Mouse (Mus musculus): ENCODE results near the gene Myrip. TPM values are rescaled to one million over a fixed set of nuclear protein-coding genes. Genes with fewer than 3 reads are reported as not detected.

Myrip gene
- polyA plus RNA-seq, 1 experiment from 2014 or later: 0.34 TPM

- 91% methylated on average over 12 of the region's 12 CpGs for WGBS
- Histone ChIP-seq H3K9ac (ENCODE audit: low read depth, low read length) (no peak overlapping the region), H3K4me1 (replicated peaks; ENCODE audit: insufficient read depth, low read length) (no peaks in the 10 kb centered on the region), H3K36me3 (ENCODE audit: insufficient read depth, low read length) (no peaks in the 10 kb centered on the region), H3K9me3 (replicated peaks; ENCODE audit: low read length) (no peaks in the 10 kb centered on the region), H3K27me3 (ENCODE audit: insufficient read depth, low read length) (no peaks in the 10 kb centered on the region), H3K4me3 (replicated peaks; ENCODE audit: low read depth, low read length) (no peak overlapping the region), H3K27ac (no peak overlapping the region), H3K4me2 (ENCODE audit: low read length) (no peak overlapping the region)
- ATAC-seq (replicated peaks; ENCODE audit: low FRiP score, low read depth) (no peak), DNase-seq (ENCODE audit: low spot score) (no peak)
- TF ChIP-seq CTCF (IDR thresholded peaks at IDR 0.05; ENCODE audit: low read depth): no peak
These were observed 53.4 kb downstream of the Myrip start for GRCm38 (mm10) chr9:120354550-120355345.

DNA sequence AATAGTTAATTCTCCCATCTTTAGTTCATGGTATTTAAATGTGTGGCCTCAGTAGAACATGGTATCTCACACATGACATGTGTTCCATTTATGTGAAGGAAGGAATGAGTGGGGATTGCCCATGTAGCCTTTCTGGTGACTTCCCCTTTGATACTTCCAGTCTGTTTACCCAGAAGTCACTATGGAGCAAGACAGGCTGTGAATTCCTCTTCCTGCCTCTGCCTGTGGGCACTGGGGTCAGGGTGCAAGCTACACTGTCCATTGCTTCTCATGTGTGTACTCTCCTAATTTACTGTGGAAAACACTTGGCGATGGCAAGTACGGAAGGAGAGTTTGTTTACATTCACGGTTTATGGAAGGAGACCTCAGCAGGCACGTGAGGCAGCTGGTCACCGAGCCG lies 55.2 kb downstream of the Myrip start:
- Histone ChIP-seq H3K4me3 (replicated peaks; ENCODE audit: low read depth, low read length) (no peak overlapping the region), H3K27me3 (ENCODE audit: insufficient read depth, low read length) (no peaks in the 10 kb centered on the region), H3K27ac (no peak overlapping the region), H3K9me3 (replicated peaks; ENCODE audit: low read length) (no peaks in the 10 kb centered on the region), H3K4me1 (replicated peaks; ENCODE audit: insufficient read depth, low read length) (no peaks in the 10 kb centered on the region), H3K4me2 (ENCODE audit: low read length) (no peak overlapping the region), H3K9ac (ENCODE audit: low read depth, low read length) (no peak overlapping the region), H3K36me3 (ENCODE audit: insufficient read depth, low read length) (no peaks in the 10 kb centered on the region)
- ATAC-seq (replicated peaks; ENCODE audit: low FRiP score, low read depth) (no peak), DNase-seq (ENCODE audit: low spot score) (no peak)
- no peak for TF ChIP-seq CTCF (IDR thresholded peaks at IDR 0.05; ENCODE audit: low read depth)
- WGBS: 51% methylated on average over 6 of the region's 6 CpGs

GRCm38 (mm10) chr9:120358060-120358459 lies 56.7 kb downstream of the Myrip start:
- Histone ChIP-seq H3K4me3 (replicated peaks; ENCODE audit: low read depth, low read length) (no peak overlapping the region), H3K9ac (ENCODE audit: low read depth, low read length) (no peak overlapping the region), H3K4me2 (ENCODE audit: low read length) (no peak overlapping the region), H3K4me1 (replicated peaks; ENCODE audit: insufficient read depth, low read length) (no peaks in the 10 kb centered on the region), H3K27me3 (ENCODE audit: insufficient read depth, low read length) (no peaks in the 10 kb centered on the region), H3K27ac (no peak overlapping the region), H3K36me3 (ENCODE audit: insufficient read depth, low read length) (no peaks in the 10 kb centered on the region), H3K9me3 (replicated peaks; ENCODE audit: low read length) (no peaks in the 10 kb centered on the region)
- 76% methylated on average over 6 of the region's 6 CpGs for WGBS
- ATAC-seq (replicated peaks; ENCODE audit: low FRiP score, low read depth) (no peak), DNase-seq (ENCODE audit: low spot score) (no peak)
- TF ChIP-seq CTCF (IDR thresholded peaks at IDR 0.05; ENCODE audit: low read depth): no peak

DNA sequence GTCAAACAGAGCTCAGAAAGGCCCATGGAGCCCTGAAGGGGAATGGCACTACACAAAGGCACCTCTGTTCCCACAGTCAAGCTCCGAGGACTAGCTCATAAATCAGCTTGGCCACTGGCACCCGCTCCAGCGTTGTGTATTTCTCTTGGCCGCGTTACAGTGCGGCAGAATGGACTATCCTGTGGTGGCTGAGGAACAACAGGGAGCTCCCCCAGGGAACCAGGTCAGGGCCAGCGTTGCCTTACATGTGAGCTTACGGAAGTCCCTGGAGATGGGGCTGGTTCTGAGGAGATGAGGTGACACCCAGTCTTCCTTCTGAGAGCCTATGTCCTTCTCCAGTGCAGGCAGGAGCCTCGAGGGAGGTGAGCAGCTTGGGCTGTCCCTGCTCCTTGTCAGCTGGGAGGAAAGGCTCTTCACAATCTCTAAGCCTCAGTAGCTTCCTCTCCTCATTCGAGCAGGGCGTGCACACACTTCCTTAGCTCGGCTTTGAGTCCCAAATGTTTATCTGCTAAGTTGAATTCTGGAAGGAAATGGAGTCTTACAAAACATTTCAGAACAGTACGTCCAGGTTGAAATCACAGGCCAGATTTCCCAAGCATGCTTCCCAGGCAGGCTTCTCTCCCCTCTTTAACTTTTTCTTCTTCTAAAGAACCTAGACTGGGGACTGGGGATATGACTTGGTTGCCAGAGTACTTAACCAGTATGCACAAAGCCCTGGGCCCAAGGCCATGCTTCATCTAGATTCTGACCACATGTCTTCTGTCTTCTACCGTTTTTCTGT lies 59.3 kb downstream of the Myrip start:
- Histone ChIP-seq H3K9me3 (replicated peaks; ENCODE audit: low read length) (no peaks in the 10 kb centered on the region), H3K4me1 (replicated peaks; ENCODE audit: insufficient read depth, low read length) (no peaks in the 10 kb centered on the region), H3K4me3 (replicated peaks; ENCODE audit: low read depth, low read length) (no peak overlapping the region), H3K4me2 (ENCODE audit: low read length) (no peak overlapping the region), H3K27ac (peak overlapping the region; percentile 54; the same call in 1 of the 2 replicates), H3K9ac (ENCODE audit: low read depth, low read length) (no peak overlapping the region), H3K36me3 (ENCODE audit: insufficient read depth, low read length) (no peaks in the 10 kb centered on the region), H3K27me3 (ENCODE audit: insufficient read depth, low read length) (no peaks in the 10 kb centered on the region)
- WGBS: 30% methylated on average over 14 of the region's 14 CpGs
- DNase-seq (ENCODE audit: low spot score) (peak; percentile 33), ATAC-seq (replicated peaks; ENCODE audit: low FRiP score, low read depth) (0 out of 2 replicates have a peak, but pooled peaks have one; percentile 25)
- TF ChIP-seq CTCF (IDR thresholded peaks at IDR 0.05; ENCODE audit: low read depth): no peak

DNA sequence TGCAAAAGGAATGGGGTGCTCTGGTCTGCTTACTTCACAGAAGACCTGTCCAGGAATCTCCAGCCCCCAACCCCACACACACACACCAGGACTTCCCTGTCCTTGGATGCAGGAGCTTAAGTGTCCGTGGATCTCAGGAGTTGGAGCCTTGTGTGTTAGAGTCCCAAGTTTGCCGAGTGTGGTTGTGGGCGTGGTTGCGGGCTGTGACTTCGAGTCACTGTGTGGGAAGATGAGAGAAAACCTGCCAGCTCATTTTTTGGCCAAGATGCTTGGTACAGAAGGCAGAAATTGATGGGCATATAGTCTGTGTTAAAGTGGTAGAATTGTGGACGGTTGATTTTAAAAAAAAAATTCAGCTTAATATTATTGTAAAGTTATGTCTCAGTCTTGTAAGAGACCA lies 60.3 kb downstream of the Myrip start:
- no peak overlapping the region for H3K9ac ChIP-seq (ENCODE audit: low read depth, low read length)
- no peak overlapping the region for H3K4me2 ChIP-seq (ENCODE audit: low read length)
- DNase-seq (ENCODE audit: low spot score) (no peak), ATAC-seq (replicated peaks; ENCODE audit: low FRiP score, low read depth) (no peak)
- no peaks in the 10 kb centered on the region for H3K27me3 ChIP-seq (ENCODE audit: insufficient read depth, low read length)
- no peaks in the 10 kb centered on the region for H3K9me3 ChIP-seq (replicated peaks; ENCODE audit: low read length)
- WGBS: 87% methylated on average over 6 of the region's 6 CpGs
- H3K36me3 ChIP-seq (ENCODE audit: insufficient read depth, low read length): no peaks in the 10 kb centered on the region
- H3K4me1 ChIP-seq (replicated peaks; ENCODE audit: insufficient read depth, low read length): no peaks in the 10 kb centered on the region
- no peak overlapping the region for H3K27ac ChIP-seq
- no peak for TF ChIP-seq CTCF (IDR thresholded peaks at IDR 0.05; ENCODE audit: low read depth)
- no peak overlapping the region for H3K4me3 ChIP-seq (replicated peaks; ENCODE audit: low read depth, low read length)

DNA sequence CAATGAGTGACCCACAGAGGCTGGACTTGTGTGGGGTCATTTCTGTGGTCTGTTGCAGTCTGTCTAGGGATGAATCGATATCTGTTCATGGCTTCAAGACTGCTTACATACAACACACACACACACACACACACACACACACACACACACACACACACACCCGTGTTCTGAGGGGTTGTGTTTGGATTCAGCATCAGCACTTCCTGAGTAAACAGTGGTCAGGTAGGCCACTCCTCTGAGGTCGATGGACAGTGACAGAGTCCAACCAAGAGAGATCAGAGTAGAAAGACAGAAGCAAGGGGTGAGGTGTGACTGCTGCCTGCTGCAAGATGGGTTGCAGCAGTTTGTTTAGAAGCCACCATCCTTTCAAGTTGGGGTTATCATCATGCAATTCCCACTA lies 61.4 kb downstream of the Myrip start:
- Histone ChIP-seq H3K9me3 (replicated peaks; ENCODE audit: low read length) (no peaks in the 10 kb centered on the region), H3K4me2 (ENCODE audit: low read length) (no peak overlapping the region), H3K27me3 (ENCODE audit: insufficient read depth, low read length) (no peaks in the 10 kb centered on the region), H3K4me3 (replicated peaks; ENCODE audit: low read depth, low read length) (no peak overlapping the region), H3K27ac (no peak overlapping the region), H3K36me3 (ENCODE audit: insufficient read depth, low read length) (no peaks in the 10 kb centered on the region), H3K4me1 (replicated peaks; ENCODE audit: insufficient read depth, low read length) (no peaks in the 10 kb centered on the region), H3K9ac (ENCODE audit: low read depth, low read length) (no peak overlapping the region)
- no peak for DNase-seq (ENCODE audit: low spot score)
- no peak for ATAC-seq (replicated peaks; ENCODE audit: low FRiP score, low read depth)
- WGBS: 64% methylated on average over 3 of the region's 3 CpGs
- TF ChIP-seq CTCF (IDR thresholded peaks at IDR 0.05; ENCODE audit: low read depth): no peak
